Mouse (Mus musculus) hindbrain, embryonic 13.5 days (tissue): ENCODE measurements around the gene Rfc4. TPM values are rescaled to one million over a fixed set of nuclear protein-coding genes. Genes with fewer than 3 reads are reported as not detected.
"Not testable (repeated sequence)": the region's sequence is repeated elsewhere in the genome, so short reads cannot be mapped to it uniquely, and the experiment has no call there.

Source experiments
- ATAC-seq: fragments of 200-750 bp; cut with Nextera tagmentation; 2 replicates; pipeline ENCODE4 v1.8.0; 2017; ENCODE audit warnings: moderate TSS enrichment; ENCODE audit not compliant: low FRiP score
- H3K27ac ChIP-seq: fragments of 300-500 bp; sonication (generic); 2 replicates; pipeline ENCODE4 v1.5.1; 2015; ENCODE audit warnings: inconsistent platforms, mild to moderate bottlenecking, moderate library complexity
- H3K27me3 ChIP-seq: fragments of 300-500 bp; sonication (generic); 2 replicates; pipeline ENCODE4 v1.6.1; 2015; ENCODE audit warnings: mild to moderate bottlenecking, inconsistent platforms
- H3K36me3 ChIP-seq: fragments of 300-500 bp; sonication (generic); 2 replicates; pipeline ENCODE4 v1.6.1; 2015; ENCODE audit warnings: mild to moderate bottlenecking, inconsistent platforms
- H3K4me1 ChIP-seq: fragments of 300-500 bp; sonication (generic); replicated peaks from 2 replicates; pipeline ENCODE4 v1.6.1; 2015; ENCODE audit warnings: inconsistent platforms
- H3K4me2 ChIP-seq: fragments of 300-500 bp; sonication (generic); 2 replicates; pipeline ENCODE4 v1.6.1; 2015; ENCODE audit warnings: inconsistent platforms, mild to moderate bottlenecking, moderate library complexity
- H3K4me3 ChIP-seq: fragments of 300-500 bp; sonication (generic); 2 replicates; pipeline ENCODE4 v1.5.1; 2015; ENCODE audit warnings: mild to moderate bottlenecking, inconsistent platforms
- H3K9ac ChIP-seq: fragments of 300-500 bp; sonication (generic); 2 replicates; pipeline ENCODE4 v1.6.1; 2015; ENCODE audit warnings: mild to moderate bottlenecking, inconsistent platforms
- H3K9me3 ChIP-seq: fragments of 300-500 bp; sonication (generic); 2 replicates; pipeline ENCODE4 v1.6.1; 2016; ENCODE audit warnings: inconsistent platforms
- WGBS: fragments of 180-500 bp; shearing (Covaris S2); methylation state at CpG from one replicate; pipeline ENCODE4 v1.1.7; 2015; 5-methylcytosine and 5-hydroxymethylcytosine counted together
- polyA plus RNA-seq: library from polyadenylated mRNA; unstranded; fragments of >200 nt; fragmentation: Nextera tagmentation; extraction: Ambion mirVana; gene quantifications from 2 replicates; pipeline ENCODE4 v1.2.1, GENCODE M21; 2015

Rfc4 gene
- polyA plus RNA-seq, 1 experiment from 2014 or later, result 57.9 TPM

GRCm38 (mm10) chr16:23107946-23108759 is 19.4 kb downstream of the Rfc4 start:
- H3K36me3 ChIP-seq, result peaks cover 43% of the 10 kb centered on the region

GRCm38 (mm10) chr16:23107231-23107942 is 20.1 kb downstream of the Rfc4 start, which contains the start of gene Eif4a2:
Gene Eif4a2 (plus strand): TSS chr16:23107444.
- Histone ChIP-seq H3K4me3 (peak within 1 kb of the TSS; percentile 99), H3K9ac (peak within 1 kb of the TSS; percentile 100), H3K27ac (peak within 1 kb of the TSS; percentile 99), H3K27me3 (peaks cover 13% of the 10 kb centered on the region; the same call in 1 of the 2 replicates), H3K4me1 (peaks cover 36% of the 10 kb centered on the region), H3K9me3 (no peaks in the 10 kb centered on the region), H3K4me2 (peak within 1 kb of the TSS; percentile 97), H3K36me3 (peaks cover 36% of the 10 kb centered on the region)
- WGBS, result under 1% methylated on average over 71 of the region's 71 CpGs
- peak; percentile 93 for ATAC-seq

More at GRCm38 (mm10) chr16:23107946-23108759, 19.4 kb downstream of the Rfc4 start:
- Histone ChIP-seq H3K9me3 (no peaks in the 10 kb centered on the region), H3K4me3 (peak overlapping the region; percentile 99), H3K4me2 (peak overlapping the region; percentile 97), H3K27ac (peak overlapping the region; percentile 99), H3K27me3 (0 out of 2 replicates have a peak, but pooled peaks cover 5% of the 10 kb centered on the region), H3K4me1 (peaks cover 33% of the 10 kb centered on the region), H3K9ac (peak overlapping the region; percentile 100)
- WGBS, result under 1% methylated on average over 52 of the region's 52 CpGs
- ATAC-seq, result peak; percentile 93

- ATAC-seq, result no peak
- H3K4me3 ChIP-seq, result no peak overlapping the region
- 82% methylated on average over 7 of the region's 7 CpGs for WGBS
Measured at GRCm38 (mm10) chr16:23106121-23106520, 21.4 kb downstream of the Rfc4 start.

GRCm38 (mm10) chr16:23103841-23104240 is 23.7 kb downstream of the Rfc4 start:
- H3K9ac ChIP-seq, result no peak overlapping the region
- H3K27ac ChIP-seq, result no peak overlapping the region
- H3K4me2 ChIP-seq, result no peak overlapping the region
- no peak for ATAC-seq
- peaks cover 31% of the 10 kb centered on the region for H3K27me3 ChIP-seq
- H3K4me1 ChIP-seq, result peaks cover 23% of the 10 kb centered on the region
- peaks cover 2% of the 10 kb centered on the region for H3K36me3 ChIP-seq
- WGBS, result 63% methylated on average over 2 of the region's 2 CpGs
- no peak overlapping the region for H3K4me3 ChIP-seq
- H3K9me3 ChIP-seq, result no peaks in the 10 kb centered on the region

More at GRCm38 (mm10) chr16:23106121-23106520, 21.4 kb downstream of the Rfc4 start:
- no peaks in the 10 kb centered on the region for H3K9me3 ChIP-seq
- no peak overlapping the region for H3K9ac ChIP-seq
- no peak overlapping the region for H3K27ac ChIP-seq
- H3K27me3 ChIP-seq, result peaks cover 18% of the 10 kb centered on the region
- H3K36me3 ChIP-seq, result peaks cover 23% of the 10 kb centered on the region
- H3K4me2 ChIP-seq, result no peak overlapping the region
- peaks cover 31% of the 10 kb centered on the region for H3K4me1 ChIP-seq

GRCm38 (mm10) chr16:23103038-23103745 is 24.3 kb downstream of the Rfc4 start:
- WGBS, result 44% methylated on average over 17 of the region's 17 CpGs
- H3K9ac ChIP-seq, result peak overlapping the region; percentile 55; the same call in 1 of the 2 replicates

GRCm38 (mm10) chr16:23102340-23103037 is 25.0 kb downstream of the Rfc4 start:
- 16% methylated on average over 15 of the region's 15 CpGs for WGBS
- no peak for ATAC-seq
- H3K4me3 ChIP-seq, result peak overlapping the region; percentile 19
- H3K36me3 ChIP-seq, result no peaks in the 10 kb centered on the region
- peak overlapping the region; percentile 55; the same call in 1 of the 2 replicates for H3K9ac ChIP-seq
- H3K27ac ChIP-seq, result no peak overlapping the region
- H3K4me1 ChIP-seq, result peaks cover 21% of the 10 kb centered on the region
- H3K27me3 ChIP-seq, result peaks cover 31% of the 10 kb centered on the region
- H3K4me2 ChIP-seq, result peak overlapping the region; percentile 42
- no peaks in the 10 kb centered on the region for H3K9me3 ChIP-seq

More at GRCm38 (mm10) chr16:23103038-23103745, 24.3 kb downstream of the Rfc4 start:
- no peak overlapping the region for H3K27ac ChIP-seq
- no peak for ATAC-seq
- H3K9me3 ChIP-seq, result no peaks in the 10 kb centered on the region
- peak overlapping the region; percentile 42 for H3K4me2 ChIP-seq
- H3K36me3 ChIP-seq, result no peaks in the 10 kb centered on the region
- peak overlapping the region; percentile 19 for H3K4me3 ChIP-seq
- H3K4me1 ChIP-seq, result peaks cover 21% of the 10 kb centered on the region
- H3K27me3 ChIP-seq, result peaks cover 31% of the 10 kb centered on the region

GRCm38 (mm10) chr16:23100613-23101012 is 26.9 kb downstream of the Rfc4 start:
- Histone ChIP-seq H3K4me3 (peak overlapping the region; percentile 34), H3K9me3 (no peaks in the 10 kb centered on the region), H3K36me3 (no peaks in the 10 kb centered on the region), H3K4me1 (peaks cover 21% of the 10 kb centered on the region), H3K9ac (peak overlapping the region; percentile 67), H3K27ac (no peak overlapping the region), H3K27me3 (peaks cover 31% of the 10 kb centered on the region), H3K4me2 (peak overlapping the region; percentile 56)
- WGBS, result 11% methylated on average over 10 of the region's 10 CpGs
- ATAC-seq, result no peak

GRCm38 (mm10) chr16:23100099-23100575 is 27.4 kb downstream of the Rfc4 start:
- Histone ChIP-seq H3K4me2 (peak overlapping the region; percentile 56), H3K4me3 (peak overlapping the region; percentile 34), H3K27ac (no peak overlapping the region), H3K36me3 (no peaks in the 10 kb centered on the region), H3K27me3 (peaks cover 31% of the 10 kb centered on the region), H3K4me1 (peaks cover 21% of the 10 kb centered on the region), H3K9me3 (no peaks in the 10 kb centered on the region), H3K9ac (peak overlapping the region; percentile 67)
- ATAC-seq, result peak; percentile 62; the same call in 1 of the 2 replicates
- 1% methylated on average over 9 of the region's 9 CpGs for WGBS

GRCm38 (mm10) chr16:23099632-23100031 is 27.9 kb downstream of the Rfc4 start:
- Histone ChIP-seq H3K36me3 (no peaks in the 10 kb centered on the region), H3K4me1 (peaks cover 21% of the 10 kb centered on the region), H3K9me3 (no peaks in the 10 kb centered on the region), H3K27ac (no peak overlapping the region), H3K27me3 (peaks cover 31% of the 10 kb centered on the region), H3K4me2 (peak overlapping the region; percentile 56), H3K9ac (peak overlapping the region; percentile 67), H3K4me3 (peak overlapping the region; percentile 34)
- 4% methylated on average over 12 of the region's 12 CpGs for WGBS
- no peak for ATAC-seq

GRCm38 (mm10) chr16:23098105-23098452 is 29.5 kb downstream of the Rfc4 start:
- H3K9me3 ChIP-seq, H3K36me3 ChIP-seq, H3K27ac ChIP-seq, H3K4me3 ChIP-seq, ATAC-seq, H3K4me2 ChIP-seq, H3K9ac ChIP-seq: not testable (repeated sequence)
- Histone ChIP-seq H3K4me1 (peaks cover 21% of the 10 kb centered on the region), H3K27me3 (peaks cover 25% of the 10 kb centered on the region)
- WGBS, result 100% methylated on average over 1 of the region's 1 CpGs
